Mouse (Mus musculus): Measurements from ENCODE around the gene Upf3a. TPM values are rescaled to one million over a fixed set of nuclear protein-coding genes. Genes with fewer than 3 reads are reported as not detected.
A peak's percentile ranks its signal among the peaks of the same experiment; 100 is the strongest.
"Not testable (repeated sequence)": the region's sequence is repeated elsewhere in the genome, so short reads cannot be mapped to it uniquely, and the experiment has no call there.

The Upf3a gene
- polyA plus RNA-seq, 1 experiment from 2014 or later: 42.1 TPM

DNA sequence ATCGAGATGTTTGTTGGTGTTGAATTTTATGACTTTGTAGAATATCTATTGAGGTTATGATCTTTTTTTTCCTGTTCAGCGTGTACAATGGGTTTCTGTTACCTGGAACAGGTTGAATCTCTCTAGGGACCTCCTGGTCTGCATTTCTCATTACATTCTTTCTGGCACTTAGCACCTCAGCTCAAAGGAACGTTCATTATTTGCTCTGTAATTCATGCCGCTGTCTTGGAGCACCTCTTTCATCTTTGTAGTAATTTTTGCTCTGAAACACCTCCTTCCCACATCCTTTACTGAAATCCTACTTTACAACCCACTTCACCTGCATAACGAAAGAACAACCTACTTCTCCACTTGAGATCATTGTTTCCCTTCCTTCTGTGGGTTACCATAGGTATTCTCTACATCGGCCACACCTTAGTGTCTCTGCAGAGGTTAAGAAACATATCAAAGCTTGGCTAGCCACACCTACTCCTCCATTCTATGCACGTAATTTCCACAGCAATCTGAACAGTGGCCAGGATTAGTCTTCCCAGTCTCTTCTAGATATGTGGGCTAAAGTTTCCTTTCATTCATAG is 43.3 kb downstream of the Upf3a start:
- no peaks in the 10 kb centered on the region for H3K27me3 ChIP-seq (replicated peaks; ENCODE audit: insufficient read depth, low read length)
- no peak overlapping the region for H3K4me2 ChIP-seq (replicated peaks; ENCODE audit: low read depth, low read length)
- no peaks in the 10 kb centered on the region for H3K36me3 ChIP-seq (ENCODE audit: insufficient read depth, low read length)
- no peak overlapping the region for H3K4me3 ChIP-seq (ENCODE audit: low read depth, low read length)
- TF ChIP-seq EP300 (IDR thresholded peaks at IDR 0.05) (peak; percentile 70), CTCF (IDR thresholded peaks at IDR 0.05) (no peak)
- H3K27ac ChIP-seq (ENCODE audit: low read length): no peak overlapping the region
- ATAC-seq (peak; percentile 96), DNase-seq (ENCODE audit: low spot score) (peak; percentile 83)
- H3K9me3 ChIP-seq (ENCODE audit: low read length): no peaks in the 10 kb centered on the region
- whole genome bisulfite sequencing: 42% methylated on average over 7 of the region's 7 CpGs
- H3K9ac ChIP-seq (replicated peaks; ENCODE audit: low read depth): no peak overlapping the region
- no peaks in the 10 kb centered on the region for H3K4me1 ChIP-seq (ENCODE audit: insufficient read depth, low read depth, low read length)

DNA sequence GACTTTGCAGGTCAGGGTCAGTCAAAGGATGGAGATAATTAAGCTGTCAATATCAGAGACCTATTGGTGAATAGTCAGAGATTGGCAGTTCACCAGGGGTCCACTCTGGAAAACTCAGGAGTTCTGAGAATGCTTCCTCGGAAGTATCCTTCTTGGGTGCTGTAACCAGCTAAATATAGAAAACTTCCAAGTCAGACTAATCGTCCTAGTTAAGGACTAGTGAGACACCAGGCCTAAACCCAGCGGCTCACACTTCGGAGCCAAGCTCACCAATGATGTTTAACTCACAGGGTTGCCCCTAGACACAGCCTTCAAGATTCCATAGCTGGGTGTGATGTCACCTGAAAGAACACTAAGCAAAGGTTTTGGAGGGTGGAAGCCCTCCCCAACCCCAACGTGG is 52.9 kb downstream of the Upf3a start, which contains the start of gene AF366264:
TSS of gene AF366264 (minus strand) at position 101 of the 400 bp plus-strand sequence.
- DNase-seq (ENCODE audit: low spot score); H3K4me1 ChIP-seq (ENCODE audit: insufficient read depth, low read depth, low read length); ATAC-seq; H3K27ac ChIP-seq (ENCODE audit: low read length); H3K36me3 ChIP-seq (ENCODE audit: insufficient read depth, low read length); H3K27me3 ChIP-seq (replicated peaks; ENCODE audit: insufficient read depth, low read length); H3K9me3 ChIP-seq (ENCODE audit: low read length); H3K4me3 ChIP-seq (ENCODE audit: low read depth, low read length); H3K9ac ChIP-seq (replicated peaks; ENCODE audit: low read depth); H3K4me2 ChIP-seq (replicated peaks; ENCODE audit: low read depth, low read length): not testable (repeated sequence)
- 88% methylated on average over 5 of the region's 5 CpGs for WGBS

DNA sequence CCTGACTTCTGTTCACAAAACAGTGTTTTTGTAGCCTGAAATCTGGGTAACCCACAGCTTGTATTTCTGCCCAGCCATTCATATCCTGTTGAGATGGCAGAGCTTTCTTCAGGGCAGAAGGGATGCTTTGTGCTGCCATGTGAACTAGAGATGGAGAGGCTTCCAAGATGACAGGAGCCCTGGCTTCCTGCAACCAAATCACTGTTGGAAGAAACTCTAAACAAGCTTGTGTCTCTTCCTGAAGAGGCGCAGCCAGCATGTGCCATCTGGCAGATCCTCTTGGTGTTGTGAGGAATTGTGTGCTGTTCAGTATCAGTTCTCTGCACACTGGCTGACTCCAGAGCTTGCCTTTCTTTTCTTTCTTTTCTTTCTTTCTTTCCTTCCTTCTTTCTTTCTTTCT is 57.9 kb downstream of the Upf3a start:
- not testable (repeated sequence) for H3K27me3 ChIP-seq (replicated peaks; ENCODE audit: insufficient read depth, low read length); H3K4me1 ChIP-seq (ENCODE audit: insufficient read depth, low read depth, low read length); H3K4me3 ChIP-seq (ENCODE audit: low read depth, low read length); ATAC-seq; H3K4me2 ChIP-seq (replicated peaks; ENCODE audit: low read depth, low read length); H3K36me3 ChIP-seq (ENCODE audit: insufficient read depth, low read length); DNase-seq (ENCODE audit: low spot score); H3K27ac ChIP-seq (ENCODE audit: low read length); H3K9ac ChIP-seq (replicated peaks; ENCODE audit: low read depth); H3K9me3 ChIP-seq (ENCODE audit: low read length)
- WGBS: 75% methylated on average over 1 of the region's 1 CpGs

Other genes starting within 250 kb of the Upf3a start
- gene 1700029H14Rik, start 223.2 kb upstream of the Upf3a start, polyA plus RNA-seq (2015; fragmentation: Nextera tagmentation; extraction: Ambion mirVana): not detected in 2 replicates
- gene Rasa3, start 108.0 kb upstream of the Upf3a start, polyA plus RNA-seq (2015; fragmentation: Nextera tagmentation; extraction: Ambion mirVana): 28.5 and 28.6 TPM in 2 replicates
- gene Cfap97d2, start 79.7 kb upstream of the Upf3a start, polyA plus RNA-seq (2015; fragmentation: Nextera tagmentation; extraction: Ambion mirVana): 0.81 and 1.1 TPM in 2 replicates
- 86.4 and 86.8 TPM in 2 replicates for gene Cdc16, start 27.9 kb upstream of the Upf3a start, polyA plus RNA-seq (2015; fragmentation: Nextera tagmentation; extraction: Ambion mirVana)
- gene AF366264, start 52.8 kb downstream of the Upf3a start, polyA plus RNA-seq (2015; fragmentation: Nextera tagmentation; extraction: Ambion mirVana): not detected in 2 replicates
- 9.6 and 10.9 TPM in 2 replicates for gene Champ1, start 84.0 kb downstream of the Upf3a start, polyA plus RNA-seq (2015; fragmentation: Nextera tagmentation; extraction: Ambion mirVana)
- 26.4 and 31.9 TPM in 2 replicates for gene Coprs, start 104.7 kb downstream of the Upf3a start, polyA plus RNA-seq (2015; fragmentation: Nextera tagmentation; extraction: Ambion mirVana)